Mouse (Mus musculus): Measurements from ENCODE around the gene Wdr93. TPM values are rescaled to one million over a fixed set of nuclear protein-coding genes. Genes with fewer than 3 reads are reported as not detected.

The Wdr93 gene
- under 1 TPM in 1 of 2 experiments, not detected in 1; 0.34 TPM for total RNA-seq (2021)

DNA sequence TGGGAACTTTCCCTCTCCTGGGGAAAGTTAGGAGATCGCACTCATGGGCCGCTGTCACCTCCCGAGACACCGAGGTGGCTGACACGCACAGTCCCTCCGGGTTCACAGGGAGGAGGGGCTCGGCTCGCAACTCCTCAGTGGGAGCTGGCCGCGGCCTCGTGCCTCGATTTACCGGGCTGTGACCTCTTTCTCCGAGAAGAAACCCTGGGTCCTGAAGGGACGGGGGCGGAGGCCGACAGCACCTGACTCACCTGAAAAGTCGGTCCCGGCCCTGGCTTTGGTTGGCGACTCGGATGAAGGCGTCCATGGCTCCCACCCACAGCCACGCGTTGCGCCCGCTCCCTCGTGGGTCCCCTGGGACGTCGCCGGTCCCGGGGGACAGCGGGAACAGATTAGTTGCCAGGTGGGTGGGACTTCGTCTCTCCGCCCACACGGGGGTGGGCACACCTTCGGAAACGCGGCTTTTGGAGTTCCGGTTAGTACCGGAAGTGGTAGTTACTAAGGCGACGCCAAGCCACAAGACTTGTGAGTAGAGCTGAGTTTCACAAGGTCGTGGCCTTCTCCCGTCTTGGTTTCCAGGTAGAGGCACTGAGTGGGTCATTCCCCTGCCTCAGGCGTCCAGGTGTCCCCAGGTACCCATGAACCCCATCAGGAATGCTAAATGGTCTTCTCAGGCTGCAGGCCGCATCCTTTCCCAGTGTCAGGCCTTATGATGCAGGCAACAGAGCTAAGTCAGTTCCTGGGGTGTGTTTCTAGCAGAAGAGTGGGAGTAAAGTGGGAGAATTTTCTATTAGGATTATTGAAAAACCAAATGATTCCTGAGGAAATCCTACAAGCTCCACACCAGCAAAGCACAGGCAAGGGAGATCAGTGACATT, at the start of gene Wdr93, which contains the start of gene Pex11a:
TSS of gene Wdr93 (plus strand) at position 505 of the 878 bp plus-strand sequence.
TSS of gene Pex11a (minus strand) at position 473 of the 878 bp plus-strand sequence.
- intact Hi-C loops (cut with DNase I), result no loop called here
- peak; percentile 79 to 84 for DNase-seq (ENCODE audit: extremely low spot score in 1 of 2, low spot score in 2 of 2)

DNA sequence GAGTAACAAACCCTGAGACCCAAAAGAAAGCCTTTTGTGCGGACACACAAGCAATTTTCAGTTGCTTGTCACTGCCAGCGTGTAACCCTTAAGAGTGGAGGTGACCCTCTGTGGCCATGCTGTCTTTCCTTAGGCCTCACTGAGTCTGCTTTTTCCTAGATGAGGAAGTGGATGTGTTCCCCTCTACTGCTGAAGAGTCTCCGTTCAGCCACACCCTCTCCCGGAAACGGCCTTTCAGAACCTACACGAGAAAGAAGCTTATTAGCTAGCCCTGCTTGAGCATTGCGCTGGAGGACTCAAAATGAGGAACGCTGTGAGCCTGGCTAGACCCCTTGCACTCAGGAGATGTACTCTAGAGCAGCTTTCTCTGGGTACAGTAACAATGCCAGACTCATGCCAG, 46.5 kb upstream of the Wdr93 start:
- DNase-seq (ENCODE audit: extremely low spot score in 1 of 2, low spot score in 2 of 2), result no peak
- intact Hi-C loops (cut with DNase I), result no loop called here

DNA sequence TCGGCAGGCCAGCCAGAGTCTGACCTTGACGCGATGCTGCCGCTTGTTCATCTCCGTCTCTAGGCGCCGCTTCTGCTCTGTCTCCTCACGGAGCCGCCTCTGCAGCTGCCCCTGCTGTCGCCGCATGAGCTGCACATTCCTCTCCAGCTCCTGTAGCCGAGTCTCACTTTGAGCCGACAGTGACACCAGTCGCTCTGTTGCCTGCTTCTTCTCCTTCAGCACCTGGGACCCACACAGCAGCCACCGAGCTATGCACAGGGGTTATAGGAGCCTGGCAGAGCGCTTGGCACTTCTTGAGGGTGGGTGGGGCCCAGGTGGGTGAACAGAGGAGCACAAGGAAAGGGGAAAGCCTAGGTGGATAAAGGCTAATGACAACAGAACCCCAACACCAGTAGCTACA, 40.2 kb upstream of the Wdr93 start:
- intact Hi-C loops (cut with DNase I), result no loop called here
- no peak for DNase-seq (ENCODE audit: extremely low spot score in 1 of 2, low spot score in 2 of 2)

DNA sequence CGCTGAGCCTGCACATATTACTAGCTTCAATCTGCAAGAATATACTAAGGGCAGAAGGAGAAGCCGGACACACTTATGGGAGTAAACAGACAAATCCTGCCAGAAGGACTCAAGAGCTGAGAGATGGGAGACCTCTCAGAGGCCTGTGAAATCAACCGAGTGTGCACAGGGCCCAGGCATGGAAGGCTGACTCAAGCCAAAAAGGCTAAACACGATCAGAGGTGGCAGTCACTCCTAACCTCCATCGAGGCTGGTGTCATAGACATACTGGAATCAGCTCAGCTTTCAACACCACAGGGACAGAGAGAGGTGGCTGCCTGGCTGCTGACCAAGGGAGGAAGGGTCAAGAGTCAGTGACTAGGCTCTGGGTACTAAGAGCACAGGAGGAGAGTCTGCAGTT, 37.8 kb upstream of the Wdr93 start:
- intact Hi-C loops (cut with DNase I), result no loop called here
- DNase-seq (ENCODE audit: extremely low spot score in 1 of 2, low spot score in 2 of 2), result no peak

GRCm38 (mm10) chr7:79710130-79710607, 32.8 kb upstream of the Wdr93 start:
- intact Hi-C loops (cut with DNase I), result no loop called here

DNA sequence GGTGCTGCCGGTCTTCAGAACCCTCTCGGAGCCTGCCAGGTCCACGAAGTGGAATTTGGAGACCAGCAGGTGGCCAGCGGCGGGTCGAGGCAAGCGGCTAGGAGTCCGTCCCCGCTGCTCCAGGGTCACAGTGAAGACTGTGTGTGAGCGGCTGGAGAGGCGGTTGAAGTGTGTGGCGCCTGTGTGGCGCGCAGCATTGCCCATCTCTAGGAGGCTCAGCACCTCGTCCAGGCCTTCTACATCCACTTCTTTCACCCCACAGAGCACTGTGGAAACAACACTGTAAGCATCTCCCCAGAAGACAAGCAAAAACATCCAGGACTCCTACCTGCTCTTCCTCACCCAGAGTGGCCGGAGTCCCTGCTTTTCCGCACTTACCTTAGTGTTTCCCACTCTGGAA, 32.1 kb upstream of the Wdr93 start:
- peak in 1 of 2 experiments; percentile 39 for DNase-seq (ENCODE audit: extremely low spot score in 1 of 2, low spot score in 2 of 2)
- intact Hi-C loops (cut with DNase I), result no loop called here

More at GRCm38 (mm10) chr7:79710130-79710607, 32.8 kb upstream of the Wdr93 start:
- peak; percentile 40 to 80 for DNase-seq (ENCODE audit: extremely low spot score in 1 of 2, low spot score in 2 of 2)

GRCm38 (mm10) chr7:79715187-79715981, 27.6 kb upstream of the Wdr93 start, which contains the start of gene Kif7:
Gene Kif7 (minus strand): TSS chr7:79715720.
- intact Hi-C loops (cut with DNase I), result no loop called here
- DNase-seq (ENCODE audit: extremely low spot score in 1 of 2, low spot score in 2 of 2), result peak; percentile 31 to 92

GRCm38 (mm10) chr7:79721386-79721977, 21.5 kb upstream of the Wdr93 start:
- intact Hi-C loops (cut with DNase I), result no loop called here
- peak in 1 of 2 experiments; percentile 79 for DNase-seq (ENCODE audit: extremely low spot score in 1 of 2, low spot score in 2 of 2)

DNA sequence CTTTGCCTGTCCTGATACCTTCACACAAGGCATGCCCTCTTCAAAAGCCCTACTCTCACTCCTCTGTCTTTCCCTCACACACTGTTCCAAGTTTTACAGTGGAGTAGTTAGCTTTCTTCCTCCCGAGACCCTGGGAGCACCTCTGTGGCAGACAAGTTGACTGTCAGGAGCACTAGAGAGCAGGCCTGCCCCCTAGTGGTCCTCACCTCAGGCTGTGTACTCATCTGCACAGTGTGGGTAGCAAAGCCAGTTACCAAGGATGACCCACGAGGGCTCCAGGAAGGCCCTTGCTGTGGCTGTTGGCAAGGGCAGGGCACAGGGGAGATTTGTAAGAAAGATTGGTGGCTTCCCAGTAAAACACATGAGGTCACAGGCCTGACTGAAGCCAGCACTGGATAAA, 15.9 kb upstream of the Wdr93 start:
- peak in 1 of 2 experiments; percentile 67 for DNase-seq (ENCODE audit: extremely low spot score in 1 of 2, low spot score in 2 of 2)
- intact Hi-C loops (cut with DNase I), result no loop called here

- DNase-seq (ENCODE audit: extremely low spot score in 1 of 2, low spot score in 2 of 2), result peak; percentile 49 to 60
- intact Hi-C loops (cut with DNase I), result loop anchor here (2.0 kb wide), 1 partner anchor 115 kb away; no protein-coding TSS in a partner anchor
These were observed 14.7 kb upstream of the Wdr93 start for GRCm38 (mm10) chr7:79728219-79728618.

GRCm38 (mm10) chr7:79729169-79729568, 13.8 kb upstream of the Wdr93 start:
- intact Hi-C loops (cut with DNase I), result loop anchor here (2.0 kb wide), 1 partner anchor 116 kb away; no protein-coding TSS in a partner anchor
- DNase-seq (ENCODE audit: extremely low spot score in 1 of 2, low spot score in 2 of 2), result peak; percentile 36 to 79

DNA sequence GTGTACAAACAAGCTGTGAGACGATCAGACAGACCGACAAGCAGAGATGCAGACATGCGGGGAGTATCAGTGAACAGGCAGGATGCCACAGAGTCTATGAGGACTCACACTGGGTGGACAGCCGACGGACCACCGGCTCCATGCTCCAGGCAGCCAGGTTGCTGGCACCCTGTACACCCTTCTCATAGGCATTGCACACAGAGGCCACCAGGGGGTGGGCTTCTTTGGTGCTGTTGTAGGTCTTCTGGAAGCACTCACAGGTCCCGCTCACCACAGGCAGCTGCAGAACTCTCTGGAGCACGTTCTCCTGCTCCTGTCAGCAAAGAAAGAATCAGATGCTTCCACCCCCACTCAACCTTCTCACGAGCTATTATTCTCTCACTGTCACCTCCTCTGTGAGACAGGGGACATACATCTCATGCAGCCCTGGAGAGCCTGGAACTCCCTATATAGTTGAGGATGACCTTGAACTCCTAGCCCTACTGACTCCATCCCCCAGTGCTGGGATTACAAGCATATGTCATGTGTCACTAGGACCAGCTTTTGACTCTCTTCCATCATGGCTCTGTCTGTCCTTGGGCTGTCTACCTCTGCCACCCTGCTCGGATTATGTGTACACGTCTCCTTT, 13.1 kb upstream of the Wdr93 start:
- DNase-seq (ENCODE audit: extremely low spot score in 1 of 2, low spot score in 2 of 2), result no peak
- intact Hi-C loops (cut with DNase I), result loop anchor here (2.0 kb wide), 1 partner anchor 117 kb away; no protein-coding TSS in a partner anchor

GRCm38 (mm10) chr7:79731438-79731837, 11.5 kb upstream of the Wdr93 start:
- no peak for DNase-seq (ENCODE audit: extremely low spot score in 1 of 2, low spot score in 2 of 2)
- intact Hi-C loops (cut with DNase I), result no loop called here

- no peak for DNase-seq (ENCODE audit: extremely low spot score in 1 of 2, low spot score in 2 of 2)
- intact Hi-C loops (cut with DNase I), result no loop called here
These were observed 10.3 kb upstream of the Wdr93 start, which contains the start of gene Plin1 for GRCm38 (mm10) chr7:79732622-79733021. Gene Plin1 (minus strand): TSS chr7:79732903.

DNA sequence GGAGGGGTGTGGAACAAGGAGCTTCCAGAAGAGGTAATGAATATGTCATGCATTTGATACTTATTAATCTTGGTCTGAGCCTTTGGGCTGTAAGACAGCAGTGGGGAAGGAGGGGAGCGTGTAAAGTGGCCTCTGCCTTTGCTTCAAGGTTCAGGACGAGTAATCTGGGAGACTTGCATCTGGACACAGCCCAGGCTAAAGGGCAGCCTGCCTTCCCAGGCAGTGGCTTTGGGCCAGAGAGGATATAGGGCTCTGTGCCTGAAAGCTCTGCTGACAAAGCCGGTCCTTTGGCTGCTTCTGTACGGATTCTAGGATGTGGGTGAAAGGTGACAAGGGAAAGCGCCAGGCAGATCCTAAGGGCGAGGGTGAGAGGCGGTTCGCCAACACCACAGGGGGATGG, 8.4 kb upstream of the Wdr93 start:
- DNase-seq (ENCODE audit: extremely low spot score in 1 of 2, low spot score in 2 of 2), result peak in 1 of 2 experiments; percentile 64
- intact Hi-C loops (cut with DNase I), result no loop called here

- DNase-seq (ENCODE audit: extremely low spot score in 1 of 2, low spot score in 2 of 2), result no peak
- intact Hi-C loops (cut with DNase I), result no loop called here
These were observed 6.5 kb upstream of the Wdr93 start for GRCm38 (mm10) chr7:79736511-79736910.

GRCm38 (mm10) chr7:79738913-79739312, 4.0 kb upstream of the Wdr93 start:
- DNase-seq (ENCODE audit: extremely low spot score in 1 of 2, low spot score in 2 of 2), result no peak
- intact Hi-C loops (cut with DNase I), result no loop called here

GRCm38 (mm10) chr7:79740279-79740678, 2.7 kb upstream of the Wdr93 start:
- intact Hi-C loops (cut with DNase I), result no loop called here
- no peak for DNase-seq (ENCODE audit: extremely low spot score in 1 of 2, low spot score in 2 of 2)
